Mouse (Mus musculus): ENCODE data around the gene Plekhg5.

Gene Plekhg5

DNA sequence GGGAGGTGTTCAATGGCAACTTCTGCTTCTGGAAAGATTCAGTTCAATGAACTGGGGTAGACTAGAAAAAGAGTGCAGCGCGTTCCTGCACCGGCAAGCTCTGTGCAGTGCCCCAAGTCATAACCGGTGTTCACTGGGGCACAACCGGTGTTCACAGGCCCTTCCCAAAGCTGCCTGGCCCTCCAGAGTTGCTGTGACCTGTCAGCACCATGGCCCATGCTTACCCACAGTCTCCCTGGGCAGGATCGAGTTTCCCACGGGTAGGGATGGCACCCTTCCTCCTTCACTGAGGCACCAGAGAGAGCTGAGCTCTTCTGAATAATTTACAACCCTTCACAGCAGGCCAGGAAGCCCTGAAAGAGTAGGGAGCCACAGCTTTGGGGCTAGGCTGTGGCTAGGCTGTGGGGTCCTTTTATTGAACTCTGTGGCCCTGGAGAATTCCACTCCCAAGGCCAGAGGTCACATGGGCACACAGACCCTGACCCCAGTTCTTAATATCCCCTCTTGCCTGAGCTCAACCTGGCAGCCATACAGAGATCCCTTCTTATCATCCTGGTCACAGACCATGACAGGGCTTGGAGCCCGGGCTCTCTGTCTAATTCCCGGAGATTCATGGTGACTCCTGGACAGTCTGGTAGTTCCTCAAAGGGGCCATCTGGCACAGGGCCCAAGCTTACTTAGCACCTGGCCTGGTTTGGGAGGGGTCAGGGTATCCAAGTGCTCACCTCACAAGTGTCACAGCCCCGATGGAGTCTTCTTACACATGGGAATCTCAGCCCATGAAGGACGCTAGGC, 73.9 kb downstream of the Plekhg5 start:
- DNase-seq (ENCODE audit: low read depth, low spot score) = no peak

DNA sequence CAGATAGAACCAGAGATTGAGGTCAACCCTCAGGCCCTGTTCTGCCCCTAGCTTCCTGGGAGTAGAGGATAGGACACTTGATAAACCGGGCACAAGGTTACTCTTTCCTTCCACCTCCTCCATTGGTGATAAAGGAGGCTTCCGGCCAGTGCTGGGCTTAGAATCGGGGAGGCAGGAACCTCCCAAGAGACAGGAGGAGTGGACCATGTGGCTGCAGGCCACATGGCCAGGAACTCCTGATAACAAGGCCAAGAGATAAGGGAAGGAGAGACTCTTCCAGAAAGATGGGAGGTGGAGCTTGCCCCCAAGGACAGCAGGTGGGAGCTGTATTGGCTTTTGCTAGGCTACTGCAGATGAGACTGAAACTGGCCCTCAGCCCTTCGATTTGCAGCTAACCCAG, 78.2 kb downstream of the Plekhg5 start:
- DNase-seq (ENCODE audit: low read depth, low spot score) = no peak

DNA sequence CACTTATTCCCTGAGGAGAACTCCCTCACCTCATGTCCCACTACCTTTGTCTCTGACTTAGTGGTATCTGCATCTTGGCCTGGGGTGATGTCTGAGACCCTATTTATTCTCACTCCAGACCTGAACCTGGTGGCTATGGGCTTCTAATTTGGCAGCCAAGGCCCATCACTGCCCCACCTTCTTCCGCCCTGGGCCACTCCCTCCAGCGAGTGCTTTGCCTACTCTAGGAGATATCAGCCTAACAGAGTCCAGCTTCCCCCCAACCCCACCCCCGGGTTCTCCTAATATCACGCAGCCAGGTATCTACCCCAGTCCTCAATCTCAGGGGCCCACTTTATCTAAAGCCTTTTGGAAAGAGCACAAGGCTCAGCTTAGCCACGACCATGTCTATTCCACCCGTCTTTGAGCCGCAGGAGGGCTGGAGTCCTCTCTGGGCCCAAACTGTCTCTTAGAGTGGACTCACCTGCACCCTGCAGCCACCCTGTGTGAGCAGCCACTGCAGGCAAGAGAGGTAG, 79.2 kb downstream of the Plekhg5 start:
- no peak for DNase-seq (ENCODE audit: low read depth, low spot score)

DNA sequence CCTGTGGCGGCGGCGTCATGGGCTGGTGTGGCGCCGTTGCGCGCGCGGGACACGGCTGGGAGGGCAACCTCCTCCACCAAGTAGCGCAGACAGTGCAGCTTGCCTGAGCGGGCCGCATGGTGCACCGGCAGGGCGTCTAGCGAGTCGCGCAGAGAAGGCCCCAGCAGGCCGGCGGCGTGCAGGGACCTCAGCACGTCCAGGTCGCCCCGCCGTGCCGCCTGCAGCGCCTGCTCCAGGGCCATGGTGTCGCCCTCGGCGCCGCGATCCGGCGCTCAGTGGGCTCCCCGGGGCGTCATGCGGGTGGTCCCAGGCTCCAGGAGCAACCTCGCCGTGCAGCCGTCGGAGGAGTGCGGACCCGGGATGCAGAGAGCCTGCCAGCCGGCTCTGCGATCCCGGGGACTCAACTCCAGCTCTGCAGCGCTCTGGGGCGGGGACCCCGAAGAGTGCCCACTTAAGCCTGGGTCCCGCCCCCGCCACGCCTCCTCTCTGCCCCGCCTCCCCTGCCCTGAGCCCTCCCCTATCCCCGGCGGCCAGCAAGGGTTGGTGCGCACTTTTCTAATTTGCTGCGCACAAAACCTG, 79.8 kb downstream of the Plekhg5 start, which contains the start of gene Espn:
TSS of gene Espn (minus strand) at position 406 of the 579 bp plus-strand sequence.
- no peak for DNase-seq (ENCODE audit: low read depth, low spot score)

DNA sequence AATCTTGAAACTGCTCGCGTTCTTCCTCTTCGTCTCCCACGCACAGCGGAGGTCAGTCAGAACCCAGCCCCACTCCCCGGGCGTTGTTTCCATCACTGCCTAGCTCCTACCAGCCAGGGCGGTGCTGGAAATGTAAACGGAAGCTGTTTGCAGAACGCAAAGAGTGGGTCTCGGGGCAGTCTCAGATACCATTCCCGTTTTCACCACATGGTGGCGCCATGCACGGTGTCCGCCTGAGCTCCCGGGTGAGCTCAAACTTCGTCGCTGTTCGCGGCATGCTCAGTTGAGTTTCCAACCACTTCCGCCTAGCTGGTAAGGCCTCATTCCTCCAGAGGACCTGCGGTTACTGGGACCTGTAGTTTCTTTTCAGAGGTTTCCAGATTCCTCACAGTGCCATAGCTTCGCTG, 81.5 kb downstream of the Plekhg5 start:
- DNase-seq (ENCODE audit: low read depth, low spot score) = peak; percentile 31

DNA sequence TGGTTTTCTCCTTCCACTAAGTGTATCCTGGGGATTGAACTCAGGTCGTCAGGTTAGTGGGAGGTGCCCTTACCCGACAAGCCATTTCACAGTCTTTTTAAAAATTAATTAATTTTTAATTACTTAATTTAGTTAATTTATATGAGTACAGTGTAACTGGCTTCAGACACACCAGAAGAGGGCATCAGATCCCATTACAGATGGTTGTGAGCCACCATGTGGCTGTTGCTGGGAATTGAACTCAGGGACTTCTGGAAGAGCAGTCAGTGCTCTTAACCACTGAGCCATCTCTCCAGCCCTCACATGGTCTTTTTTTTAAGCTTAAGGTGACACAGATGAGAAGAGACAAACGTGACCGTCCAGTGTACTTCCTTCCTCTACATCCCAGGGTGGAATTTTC, 82.7 kb downstream of the Plekhg5 start:
- no peak for DNase-seq (ENCODE audit: low read depth, low spot score)

DNA sequence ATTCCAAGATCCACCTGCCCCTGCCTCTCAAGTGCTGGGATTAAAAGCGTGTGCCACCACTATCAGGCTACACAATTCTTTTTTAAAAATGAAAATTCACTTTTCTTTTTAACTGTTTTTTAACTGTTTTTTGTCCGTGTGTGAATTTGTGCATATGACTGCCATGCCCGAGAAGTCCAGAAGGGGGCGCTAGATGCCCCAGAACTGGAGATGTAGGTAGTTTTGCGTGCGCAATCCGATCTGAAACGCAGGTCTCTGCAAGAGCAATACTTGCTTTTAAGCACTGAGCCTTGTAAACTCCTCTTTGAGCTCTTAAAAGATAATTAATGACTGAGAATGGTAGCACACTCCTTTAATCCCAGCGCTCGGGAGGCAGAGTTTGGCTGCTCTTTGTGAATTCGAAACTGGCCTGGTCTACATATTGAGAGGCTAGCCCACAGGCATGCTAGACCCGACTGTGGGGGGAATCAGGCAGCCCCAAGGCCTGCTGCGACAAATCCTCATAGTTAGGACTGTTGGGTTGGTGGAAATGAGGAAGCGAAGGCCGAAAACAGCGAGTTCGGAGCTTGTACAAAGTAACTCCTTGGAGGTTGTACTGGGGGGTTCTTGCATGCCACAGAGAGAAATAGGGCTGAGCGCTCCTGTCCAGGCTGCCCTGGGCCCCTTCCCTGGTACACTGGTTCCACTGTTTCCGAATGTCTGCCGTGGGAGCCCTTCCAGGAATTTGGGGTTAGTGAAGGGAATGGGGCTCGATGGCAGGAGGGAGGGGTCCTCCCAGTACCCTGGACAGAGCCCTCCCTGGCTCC, 85.7 kb downstream of the Plekhg5 start:
- DNase-seq (ENCODE audit: low read depth, low spot score) = peak; percentile 32

DNA sequence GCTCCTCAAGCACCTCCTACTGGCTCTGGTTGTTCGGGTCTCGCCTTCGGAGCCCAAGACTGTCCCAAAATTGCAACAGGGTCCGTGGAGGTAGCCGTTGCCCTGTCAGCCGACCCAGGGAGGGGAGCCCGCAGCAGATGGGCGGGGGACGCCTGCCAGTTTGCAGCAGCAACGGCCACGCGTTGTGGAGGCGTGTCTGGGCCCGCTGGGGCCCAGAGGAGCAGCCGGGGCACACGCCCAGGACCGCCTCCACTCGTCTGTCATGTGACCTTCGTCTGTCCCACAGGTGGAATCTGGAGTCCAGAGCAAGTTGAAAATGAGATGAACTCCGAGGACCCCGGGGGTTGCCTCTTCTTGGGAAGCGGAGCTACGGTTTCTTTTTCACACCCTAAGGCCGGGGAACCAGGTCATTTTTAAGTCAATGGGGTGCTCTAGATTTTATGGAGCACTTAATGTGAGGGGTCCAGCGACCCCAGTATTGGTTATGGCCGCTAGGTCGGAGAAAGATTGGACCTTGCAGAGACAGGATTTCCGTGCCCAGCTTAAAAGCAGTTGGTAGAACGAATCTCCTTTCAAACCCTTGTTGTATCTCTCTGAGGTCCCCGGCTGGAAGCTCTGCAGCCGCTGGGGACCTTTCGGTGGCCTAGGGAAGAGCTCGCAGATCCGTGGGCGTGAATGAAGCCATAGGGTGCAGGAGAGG, 86.4 kb downstream of the Plekhg5 start, which contains the start of gene Hes2:
TSS of gene Hes2 (plus strand) at position 283 of the 700 bp plus-strand sequence.
- no peak for DNase-seq (ENCODE audit: low read depth, low spot score)

DNA sequence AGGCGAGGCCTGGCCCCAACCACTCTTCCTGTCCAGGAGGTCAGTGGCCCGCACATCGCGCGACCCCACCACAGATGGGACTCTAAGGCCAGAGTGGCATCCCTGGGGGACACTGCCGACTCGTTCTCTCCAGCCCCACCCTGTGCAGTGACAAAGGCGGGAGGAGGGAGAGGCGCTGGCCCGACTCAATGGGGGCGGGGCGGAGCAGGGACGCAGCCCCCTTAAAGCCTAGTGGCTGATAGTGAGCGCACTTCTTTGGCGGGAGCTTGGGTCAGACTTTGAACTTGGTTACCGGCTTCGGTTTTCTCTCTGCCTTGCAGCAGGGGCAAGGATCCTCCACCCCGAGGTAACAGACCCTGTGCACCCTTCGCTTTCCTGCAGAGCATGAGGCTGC, 87.0 kb downstream of the Plekhg5 start:
- DNase-seq (ENCODE audit: low read depth, low spot score) = no peak

DNA sequence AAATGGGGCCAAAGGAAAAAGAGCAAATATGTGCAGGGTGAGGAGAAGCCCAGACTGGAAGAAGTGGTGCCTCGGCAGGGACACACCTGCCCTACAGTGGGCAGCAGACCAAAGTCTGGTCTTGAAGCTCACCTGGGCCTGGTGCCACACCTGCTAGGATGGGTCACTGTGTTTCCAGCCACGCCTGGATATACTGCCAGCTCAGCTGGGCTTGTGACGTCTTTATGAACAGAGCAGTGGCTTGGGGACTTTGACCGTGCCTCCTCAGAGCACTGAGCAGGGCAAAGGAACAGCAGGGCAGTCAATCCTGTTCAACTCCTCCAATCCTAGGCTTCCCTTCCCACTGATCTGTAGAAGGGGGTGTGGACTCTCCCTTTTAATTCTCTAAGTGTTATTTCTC, 88.5 kb downstream of the Plekhg5 start:
- no peak for DNase-seq (ENCODE audit: low read depth, low spot score)

DNA sequence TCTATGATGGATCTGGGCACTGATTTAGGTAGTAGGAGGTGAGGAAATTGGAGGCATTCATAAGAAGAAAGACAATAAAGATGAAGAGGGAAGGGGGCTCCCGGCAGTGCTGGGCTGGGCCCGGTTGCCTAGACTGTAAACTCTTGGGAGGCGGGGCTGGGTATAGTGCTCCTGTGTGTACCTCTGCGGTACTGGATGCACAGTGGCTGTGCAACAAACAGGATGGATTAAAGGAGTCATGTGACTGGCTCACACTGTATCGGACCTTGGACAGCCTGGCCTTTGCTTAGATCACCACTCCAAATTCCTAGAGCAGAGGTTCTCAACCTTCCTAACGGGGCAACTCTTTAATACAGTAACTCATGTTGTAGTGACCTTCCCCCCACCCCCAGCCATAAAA, 89.3 kb downstream of the Plekhg5 start:
- DNase-seq (ENCODE audit: low read depth, low spot score) = no peak

DNA sequence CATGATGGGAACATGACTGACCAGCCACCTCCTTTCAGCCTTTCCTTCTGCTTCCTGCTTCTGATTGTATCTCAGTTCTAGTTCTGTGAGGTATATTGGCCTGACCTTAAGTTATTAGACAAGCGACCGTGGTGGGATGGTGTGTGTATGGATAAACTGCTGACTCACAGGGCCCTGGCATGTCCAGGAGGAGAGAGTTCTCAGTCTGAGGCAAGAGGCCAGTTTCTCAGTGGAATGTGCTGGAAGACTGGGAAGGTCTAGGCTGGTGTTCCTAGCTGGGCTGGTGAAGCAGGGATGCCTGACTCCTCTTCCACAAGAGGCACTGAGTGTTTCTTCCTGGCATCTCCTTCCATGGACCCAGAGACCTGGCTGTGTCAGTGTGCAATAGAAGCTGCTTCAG, 90.5 kb downstream of the Plekhg5 start:
- DNase-seq (ENCODE audit: low read depth, low spot score) = no peak
